Mouse (Mus musculus) myocyte (in vitro differentiated cells): ENCODE data around the gene Sapcd2. TPM values are rescaled to one million over a fixed set of nuclear protein-coding genes. Genes with fewer than 3 reads are reported as not detected.

Experiments
- H3K27me3 ChIP-seq: one replicate; pipeline ENCODE4 v1.6.1; 2011; ENCODE audit not compliant: control insufficient read depth, insufficient read depth, insufficient read length
- H3K36me3 ChIP-seq: one replicate; pipeline ENCODE4 v1.6.1; 2011; ENCODE audit not compliant: control insufficient read depth, insufficient read depth
- H3K4me2 ChIP-seq: one replicate; pipeline ENCODE4 v1.6.1; 2011; ENCODE audit warnings: low read depth, control low read depth
- H3K4me3 ChIP-seq: one replicate; pipeline ENCODE4 v1.5.1; 2011; ENCODE audit warnings: mild to moderate bottlenecking, control low read depth, moderate library complexity
- H3K79me2 ChIP-seq: one replicate; pipeline ENCODE4 v1.6.1; 2011; ENCODE audit not compliant: control insufficient read depth, insufficient read depth
- H3ac ChIP-seq: one replicate; pipeline ENCODE4 v1.6.1; 2011; ENCODE audit not compliant: control insufficient read depth, insufficient read length
- CEBPB ChIP-seq: IDR thresholded peaks from 2 replicates; pipeline ENCODE4 v1.6.1; 2011; ENCODE audit warnings: mild to moderate bottlenecking, moderate library complexity; ENCODE audit not compliant: poor library complexity, insufficient read depth, severe bottlenecking
- E2F4 ChIP-seq: IDR thresholded peaks from one replicate; pipeline ENCODE4 v1.6.1; 2011; ENCODE audit warnings: mild to moderate bottlenecking, control low read depth, moderate library complexity; ENCODE audit not compliant: insufficient read depth
- MAX ChIP-seq: IDR thresholded peaks from one replicate; pipeline ENCODE4 v1.6.1; 2011; ENCODE audit warnings: low read depth, mild to moderate bottlenecking, control low read depth
- MYOD1 ChIP-seq, 3 experiments: IDR thresholded peaks; one replicate each; pipeline ENCODE4 v1.6.1; 2011; ENCODE audit warnings: control low read depth in 2 of 3, low read depth in 2 of 3, mild to moderate bottlenecking in 2 of 3, moderate library complexity in 1 of 3; ENCODE audit not compliant: insufficient read length in 2 of 3, control insufficient read depth in 1 of 3
- MYOG ChIP-seq, 3 experiments: IDR thresholded peaks; one replicate each; pipeline ENCODE4 v1.6.1; 2011; ENCODE audit warnings: control low read depth in 2 of 3, low read depth in 2 of 3, mild to moderate bottlenecking in 2 of 3; ENCODE audit not compliant: insufficient read length in 2 of 3, control insufficient read depth in 1 of 3, insufficient read depth in 1 of 3
- POLR2A ChIP-seq: IDR thresholded peaks from one replicate; pipeline ENCODE4 v1.6.1; 2011; ENCODE audit warnings: low read depth, mild to moderate bottlenecking, control low read depth, moderate library complexity; ENCODE audit not compliant: insufficient read length
- POLR2AphosphoS2 ChIP-seq: IDR thresholded peaks from one replicate; pipeline ENCODE4 v1.6.1; 2011; ENCODE audit warnings: low read depth, control low read depth; ENCODE audit not compliant: insufficient read length
- REST ChIP-seq: IDR thresholded peaks from one replicate; pipeline ENCODE4 v1.6.1; 2011; ENCODE audit warnings: mild to moderate bottlenecking, control low read depth, moderate library complexity; ENCODE audit not compliant: insufficient read depth, insufficient read length
- SRF ChIP-seq: IDR thresholded peaks from one replicate; pipeline ENCODE4 v1.6.1; 2011; ENCODE audit warnings: low read depth; ENCODE audit not compliant: control insufficient read depth, insufficient read length
- TCF12 ChIP-seq: IDR thresholded peaks from one replicate; pipeline ENCODE4 v1.6.1; 2011; ENCODE audit warnings: mild to moderate bottlenecking, control low read depth; ENCODE audit not compliant: poor library complexity, insufficient read depth, severe bottlenecking
- TCF3 ChIP-seq: IDR thresholded peaks from one replicate; pipeline ENCODE4 v1.6.1; 2011; ENCODE audit warnings: low read depth, control low read depth; ENCODE audit not compliant: insufficient read length
- USF1 ChIP-seq: IDR thresholded peaks from one replicate; pipeline ENCODE4 v1.6.1; 2011; ENCODE audit warnings: low read depth, mild to moderate bottlenecking, control low read depth, moderate library complexity
- polyA plus RNA-seq: library from polyadenylated mRNA; unstranded; fragments of >200 nt; fragmentation: generic; extraction: Trizol; gene quantifications from one replicate; pipeline ENCODE4 v1.2.1, GENCODE M21; 2012; ENCODE audit warnings: missing spikeins

Sapcd2 gene
- polyA plus RNA-seq, 1 experiment, result 10.4 TPM

- H3ac ChIP-seq, result peak overlapping the region; percentile 17
- H3K4me2 ChIP-seq, result peak overlapping the region; percentile 94
- TF ChIP-seq SRF (no peak), USF1 (no peak), POLR2AphosphoS2 (no peak), MYOG (IDR thresholded peaks at IDR 0.05; ENCODE audit: control insufficient read depth in 1 of 3, insufficient read depth in 1 of 3, insufficient read length in 2 of 3, low read depth in 2 of 3) (no peak), REST (no peak), POLR2A (no peak), E2F4 (no peak), MYOD1 (IDR thresholded peaks at IDR 0.05; ENCODE audit: control insufficient read depth in 1 of 3, insufficient read length in 2 of 3, low read depth in 2 of 3) (no peak), TCF12 (no peak), MAX (no peak), TCF3 (no peak), CEBPB (no peak)
- no peaks in the 10 kb centered on the region for H3K27me3 ChIP-seq
- H3K36me3 ChIP-seq, result peaks cover 3% of the 10 kb centered on the region
- peak overlapping the region; percentile 43 for H3K4me3 ChIP-seq
- no peaks in the 10 kb centered on the region for H3K79me2 ChIP-seq
These were observed 7.4 kb upstream of the Sapcd2 start for GRCm38 (mm10) chr2:25364761-25365090.

GRCm38 (mm10) chr2:25365091-25365761, 6.9 kb upstream of the Sapcd2 start, which contains the start of gene Uap1l1:
Gene Uap1l1, minus strand, starts transcription at chr2:25365682.
- Histone ChIP-seq H3ac (peak within 1 kb of the TSS; percentile 17), H3K27me3 (no peaks in the 10 kb centered on the region), H3K4me3 (peak within 1 kb of the TSS; percentile 43), H3K79me2 (no peaks in the 10 kb centered on the region), H3K36me3 (peaks cover 3% of the 10 kb centered on the region), H3K4me2 (peak within 1 kb of the TSS; percentile 94)
- TF ChIP-seq CEBPB, result no peak
- no peak for TF ChIP-seq MAX
- peak; percentile 67 for TF ChIP-seq USF1
- peak in 2 of 3 experiments; percentile 40 to 53 for TF ChIP-seq MYOD1 (IDR thresholded peaks at IDR 0.05; ENCODE audit: control insufficient read depth in 1 of 3, insufficient read length in 2 of 3, low read depth in 2 of 3)
- peak; percentile 44 for TF ChIP-seq REST
- peak; percentile 39 for TF ChIP-seq TCF3
- TF ChIP-seq TCF12, result no peak
- TF ChIP-seq E2F4, result no peak
- TF ChIP-seq SRF, result no peak
- peak; percentile 97 for TF ChIP-seq POLR2A
- peak in 2 of 3 experiments; percentile 36 to 43 for TF ChIP-seq MYOG (IDR thresholded peaks at IDR 0.05; ENCODE audit: control insufficient read depth in 1 of 3, insufficient read depth in 1 of 3, insufficient read length in 2 of 3, low read depth in 2 of 3)
- peak; percentile 94 for TF ChIP-seq POLR2AphosphoS2

GRCm38 (mm10) chr2:25369996-25370395, 2.1 kb upstream of the Sapcd2 start:
- no peak overlapping the region for H3K4me2 ChIP-seq
- no peaks in the 10 kb centered on the region for H3K79me2 ChIP-seq
- H3ac ChIP-seq, result no peak overlapping the region
- H3K36me3 ChIP-seq, result no peaks in the 10 kb centered on the region
- H3K4me3 ChIP-seq, result no peak overlapping the region
- TF ChIP-seq E2F4 (no peak), USF1 (no peak), SRF (no peak), POLR2AphosphoS2 (no peak), REST (no peak), MYOD1 (IDR thresholded peaks at IDR 0.05; ENCODE audit: control insufficient read depth in 1 of 3, insufficient read length in 2 of 3, low read depth in 2 of 3) (no peak), MAX (no peak), POLR2A (no peak), TCF3 (no peak), MYOG (IDR thresholded peaks at IDR 0.05; ENCODE audit: control insufficient read depth in 1 of 3, insufficient read depth in 1 of 3, insufficient read length in 2 of 3, low read depth in 2 of 3) (no peak)
- no peaks in the 10 kb centered on the region for H3K27me3 ChIP-seq

GRCm38 (mm10) chr2:25372644-25373391, 697 bp downstream of the Sapcd2 start:
- peaks cover 5% of the 10 kb centered on the region for H3K36me3 ChIP-seq
- no peaks in the 10 kb centered on the region for H3K27me3 ChIP-seq
- H3K4me2 ChIP-seq, result peak overlapping the region; percentile 89
- peak overlapping the region; percentile 67 for H3ac ChIP-seq
- no peak for TF ChIP-seq MYOD1 (IDR thresholded peaks at IDR 0.05; ENCODE audit: control insufficient read depth in 1 of 3, insufficient read length in 2 of 3, low read depth in 2 of 3)
- TF ChIP-seq USF1, result no peak
- TF ChIP-seq TCF3, result no peak
- no peak for TF ChIP-seq POLR2AphosphoS2
- no peak for TF ChIP-seq CEBPB
- TF ChIP-seq MAX, result no peak
- TF ChIP-seq E2F4, result no peak
- no peak for TF ChIP-seq REST
- TF ChIP-seq SRF, result no peak
- TF ChIP-seq POLR2A, result no peak
- TF ChIP-seq MYOG (IDR thresholded peaks at IDR 0.05; ENCODE audit: control insufficient read depth in 1 of 3, insufficient read depth in 1 of 3, insufficient read length in 2 of 3, low read depth in 2 of 3), result no peak
- no peak for TF ChIP-seq TCF12
- peak overlapping the region; percentile 49 for H3K4me3 ChIP-seq
- H3K79me2 ChIP-seq, result no peaks in the 10 kb centered on the region
